Mouse (Mus musculus): Measurements from ENCODE around the gene Tab1.
A peak's percentile ranks its signal among the peaks of the same experiment; 100 is the strongest.

The Tab1 gene

GRCm38 (mm10) chr15:80137945-80138791 is 5.2 kb downstream of the Tab1 start:
- peak; percentile 34 for DNase-seq (ENCODE audit: low read depth)

- DNase-seq (ENCODE audit: low read depth): no peak
These were observed 7.4 kb downstream of the Tab1 start for GRCm38 (mm10) chr15:80140302-80140701.

DNA sequence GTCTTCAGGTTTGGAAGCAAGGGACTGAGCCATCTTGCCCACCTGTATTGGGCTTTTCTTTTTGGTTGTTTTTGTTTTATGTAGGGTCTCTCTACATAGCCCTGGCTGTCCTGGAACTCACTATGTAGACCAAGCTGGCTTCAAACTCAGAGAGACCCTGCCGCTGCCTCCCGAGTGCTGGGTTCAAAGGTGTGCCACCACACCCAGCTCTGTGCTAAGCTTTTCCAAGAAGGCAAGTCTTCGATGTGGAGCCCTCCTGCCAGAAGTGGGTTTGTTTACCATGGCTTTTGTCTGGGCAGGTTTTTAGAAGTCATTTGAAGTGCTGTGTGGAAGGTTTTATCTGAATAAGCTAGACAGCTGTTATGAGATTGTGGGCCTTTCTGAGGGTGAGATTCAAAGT is 8.0 kb downstream of the Tab1 start:
- DNase-seq (ENCODE audit: low read depth): no peak

- DNase-seq (ENCODE audit: low read depth): no peak
These were observed 9.2 kb downstream of the Tab1 start for GRCm38 (mm10) chr15:80142130-80142529.

GRCm38 (mm10) chr15:80143760-80144159 is 10.8 kb downstream of the Tab1 start:
- no peak for DNase-seq (ENCODE audit: low read depth)

DNA sequence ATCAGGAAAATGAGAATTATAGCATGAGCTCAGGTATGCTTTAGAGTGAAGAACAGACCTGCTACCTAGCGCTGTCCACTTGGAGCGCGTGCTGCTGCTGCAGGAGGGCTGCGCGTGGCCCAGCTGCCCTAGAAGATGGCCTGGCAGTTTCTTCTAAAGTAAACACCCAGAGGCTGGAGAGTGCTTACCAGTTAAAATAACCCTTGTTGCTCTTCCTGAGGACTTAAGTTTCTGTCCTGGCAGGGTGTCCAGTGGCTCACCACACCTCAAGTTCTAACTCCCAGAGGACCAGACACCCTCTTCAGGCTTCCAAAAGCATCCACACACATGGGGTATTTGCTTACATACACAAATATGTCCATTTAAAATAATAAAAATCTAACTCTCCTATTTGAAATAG is 12.5 kb downstream of the Tab1 start:
- DNase-seq (ENCODE audit: low read depth): no peak

DNA sequence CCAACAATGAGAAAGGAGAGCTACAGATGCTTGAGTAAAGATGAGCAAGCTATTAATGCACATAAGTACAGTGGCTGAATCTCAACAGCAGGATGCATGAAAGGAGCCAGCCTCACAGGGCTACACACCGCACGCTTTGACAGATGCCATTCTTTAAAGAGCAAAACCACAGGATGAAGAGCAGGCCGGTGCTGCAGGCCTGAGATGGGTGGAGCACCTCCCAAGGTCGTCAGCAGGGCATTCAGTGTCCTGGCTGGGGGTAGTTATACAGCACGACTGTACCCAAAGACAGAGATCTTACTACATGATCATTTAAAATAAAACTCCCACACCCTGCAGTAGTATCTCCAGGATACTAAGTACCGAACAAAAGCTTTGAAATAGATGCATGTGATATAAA is 13.2 kb downstream of the Tab1 start:
- DNase-seq (ENCODE audit: low read depth): no peak

DNA sequence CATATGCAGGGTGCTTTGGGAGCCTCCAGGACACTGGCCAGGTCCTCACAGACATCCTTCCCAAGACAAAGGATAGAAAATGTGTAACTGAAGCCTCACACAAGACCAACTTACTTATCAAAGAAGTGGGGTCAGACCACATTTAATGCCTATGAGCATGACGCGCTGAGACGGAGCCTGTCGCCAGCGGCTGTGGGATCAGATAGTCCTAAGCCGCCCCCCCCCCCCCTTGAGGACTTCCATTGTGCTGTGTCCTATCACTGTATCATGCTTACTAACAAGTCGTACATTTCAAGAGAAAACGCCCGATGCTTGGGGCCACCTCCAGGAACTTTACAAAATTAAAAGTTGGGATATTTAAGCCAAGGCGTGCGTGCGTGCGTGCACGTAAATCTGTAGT is 14.2 kb downstream of the Tab1 start:
- DNase-seq (ENCODE audit: low read depth): no peak

GRCm38 (mm10) chr15:80147511-80147910 is 14.6 kb downstream of the Tab1 start:
- DNase-seq (ENCODE audit: low read depth): no peak

GRCm38 (mm10) chr15:80148565-80148964 is 15.6 kb downstream of the Tab1 start:
- DNase-seq (ENCODE audit: low read depth): no peak

GRCm38 (mm10) chr15:80149517-80149916 is 16.6 kb downstream of the Tab1 start:
- no peak for DNase-seq (ENCODE audit: low read depth)

DNA sequence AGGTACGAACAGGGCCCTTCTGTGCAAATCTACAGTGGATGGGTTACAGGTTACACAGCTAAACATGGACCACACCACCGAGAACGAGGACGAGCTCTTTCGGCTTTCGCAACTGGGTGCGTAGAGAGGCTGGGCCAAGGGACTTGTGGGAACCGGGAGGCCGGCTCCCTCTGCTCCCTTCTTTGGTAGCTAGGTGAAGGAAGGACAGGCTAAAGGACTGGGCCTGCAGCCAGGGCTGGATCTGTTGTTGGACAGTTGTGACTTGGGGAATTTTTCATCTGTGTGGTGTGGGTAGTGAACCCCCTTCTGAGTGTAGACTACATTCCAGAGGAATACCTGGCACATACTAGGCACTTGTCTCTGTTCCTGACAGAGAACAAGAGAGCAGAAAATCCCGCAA is 19.7 kb downstream of the Tab1 start:
- DNase-seq (ENCODE audit: low read depth): no peak

DNA sequence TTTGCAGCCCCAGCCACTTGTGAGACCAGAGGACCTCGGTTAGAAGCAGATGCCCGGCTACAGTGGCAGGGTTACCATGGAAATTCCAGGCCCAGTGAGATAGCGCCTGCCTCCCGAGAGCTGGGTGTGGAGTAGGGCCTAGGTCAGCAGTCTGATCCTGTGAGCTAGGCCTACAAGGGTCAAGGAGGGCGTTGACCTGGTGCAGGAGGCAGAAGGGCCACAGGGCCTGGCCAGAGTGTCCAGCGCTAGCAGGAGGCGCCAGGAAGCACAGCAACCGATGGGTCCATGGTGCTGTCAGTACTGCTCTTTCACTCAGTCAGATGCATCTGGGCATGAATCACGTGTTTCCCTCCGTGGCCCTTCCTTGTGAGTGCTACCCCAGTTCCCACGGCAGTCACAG is 20.8 kb downstream of the Tab1 start:
- no peak for DNase-seq (ENCODE audit: low read depth)

DNA sequence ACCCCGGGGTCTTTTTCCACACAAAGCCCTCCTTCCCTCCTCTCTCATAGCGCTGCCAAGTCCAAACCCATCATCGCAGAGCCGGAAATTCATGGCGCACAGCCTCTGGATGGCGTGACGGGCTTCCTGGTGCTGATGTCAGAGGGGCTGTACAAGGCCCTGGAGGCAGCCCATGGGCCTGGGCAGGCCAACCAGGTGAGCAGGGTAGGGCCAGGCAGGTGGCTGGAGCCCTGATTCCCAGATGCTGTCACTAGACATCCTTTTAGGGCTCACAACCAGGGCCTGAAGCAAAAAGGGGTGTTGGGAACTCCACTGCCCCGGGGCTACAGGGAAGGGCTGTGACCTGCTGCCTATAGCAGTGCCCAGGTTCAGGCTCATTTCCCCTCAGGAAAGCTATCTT is 22.8 kb downstream of the Tab1 start:
- no peak for DNase-seq (ENCODE audit: low read depth)

GRCm38 (mm10) chr15:80157197-80157943 is 24.4 kb downstream of the Tab1 start:
- DNase-seq (ENCODE audit: low read depth): no peak

DNA sequence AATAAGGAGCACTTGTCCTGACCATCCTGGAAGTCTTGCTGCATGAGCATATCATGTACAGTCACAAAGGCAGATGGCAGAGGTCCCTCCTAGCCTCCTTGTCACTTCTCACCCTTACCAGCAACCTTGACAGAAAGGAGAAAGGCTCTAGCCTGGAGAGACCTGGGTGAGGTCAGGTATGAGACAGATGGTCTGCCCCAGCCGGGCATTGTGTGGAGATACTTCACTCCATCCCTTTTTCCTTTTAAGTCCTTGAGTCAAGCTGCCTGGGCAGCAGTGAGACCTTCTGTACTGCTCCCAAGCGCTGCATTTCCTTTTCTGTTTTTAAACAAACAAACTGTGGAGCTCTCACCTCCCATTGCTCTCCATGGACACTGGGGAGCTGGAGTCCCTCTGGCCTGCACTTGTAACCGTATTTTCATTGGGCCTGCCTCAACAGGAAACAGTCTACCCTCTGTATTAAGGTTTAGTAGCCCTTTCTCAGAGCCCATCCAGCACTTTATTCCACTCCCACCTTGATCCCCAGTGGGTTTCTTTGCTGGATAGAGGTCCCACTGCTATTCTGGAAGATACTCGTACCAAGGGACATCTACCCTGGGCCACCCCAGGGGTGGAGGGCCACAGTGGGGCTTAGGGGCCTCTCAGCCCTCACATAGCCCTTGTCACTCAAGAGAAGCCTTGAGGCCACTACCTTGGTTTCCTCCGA is 25.2 kb downstream of the Tab1 start:
- DNase-seq (ENCODE audit: low read depth): no peak

DNA sequence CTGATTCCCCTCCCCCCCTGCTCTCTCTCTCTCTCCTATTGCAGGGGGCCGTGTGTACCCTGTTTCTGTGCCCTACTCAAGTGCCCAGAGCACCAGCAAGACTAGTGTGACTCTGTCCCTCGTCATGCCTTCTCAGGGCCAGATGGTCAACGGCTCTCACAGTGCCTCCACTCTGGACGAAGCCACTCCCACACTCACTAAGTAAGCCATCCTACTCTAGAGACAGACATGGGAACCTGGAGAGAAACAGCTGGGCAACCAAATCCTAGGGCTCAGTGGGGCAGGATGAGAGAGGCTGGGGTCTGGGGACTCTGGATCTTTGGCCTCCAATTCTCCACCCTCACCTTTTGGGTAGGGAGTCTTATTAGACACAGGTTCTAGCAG is 25.8 kb downstream of the Tab1 start:
- DNase-seq (ENCODE audit: low read depth): no peak

DNA sequence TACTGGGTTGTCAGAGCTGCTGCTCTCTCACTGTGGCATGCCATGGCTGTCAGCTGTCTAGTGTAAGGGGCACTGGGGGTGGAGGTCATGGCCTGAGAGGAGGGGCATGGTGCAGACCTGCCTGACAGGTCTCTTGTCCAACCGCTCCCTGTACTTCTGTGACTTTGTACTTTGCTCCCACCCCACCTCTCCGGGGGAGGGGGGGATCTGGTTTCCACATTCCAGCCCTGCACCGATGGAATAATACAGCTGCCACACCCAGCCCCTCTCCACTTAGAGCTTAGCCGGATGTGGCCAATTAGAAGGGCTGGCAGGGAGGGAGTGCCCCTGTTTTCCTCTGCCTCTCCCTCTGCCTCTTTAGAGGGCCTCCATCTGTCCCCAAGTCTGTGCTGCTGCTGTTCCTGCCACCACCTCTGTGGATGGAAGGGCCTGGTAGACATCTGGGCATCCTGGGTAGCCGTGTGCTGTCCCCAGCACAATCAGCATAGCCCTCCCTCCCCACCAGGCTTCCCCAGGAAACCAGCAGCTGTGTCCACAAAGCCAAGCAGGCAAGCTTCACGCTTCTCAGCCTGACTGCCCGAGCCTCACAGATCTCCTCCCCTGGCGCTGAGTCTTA is 26.5 kb downstream of the Tab1 start:
- DNase-seq (ENCODE audit: low read depth): no peak

DNA sequence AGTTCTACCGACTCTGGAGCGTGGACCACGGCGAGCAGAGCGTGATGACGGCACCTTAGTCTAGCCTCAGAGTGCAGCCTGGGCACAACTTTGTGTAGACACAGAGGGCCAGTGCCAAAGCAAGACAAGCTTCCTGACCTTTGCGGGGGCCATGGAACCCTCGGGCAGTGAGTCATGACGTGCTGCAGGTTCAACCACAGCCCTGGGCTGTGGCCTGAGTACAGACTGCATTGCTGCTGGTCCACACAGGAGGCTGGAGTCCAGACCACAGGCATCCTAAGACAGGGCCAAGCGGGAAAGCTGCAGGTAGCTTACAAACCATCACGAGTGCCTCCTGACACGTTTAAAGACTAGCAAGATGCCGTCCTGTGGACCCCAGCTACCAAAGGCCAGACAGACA is 27.3 kb downstream of the Tab1 start:
- no peak for DNase-seq (ENCODE audit: low read depth)

DNA sequence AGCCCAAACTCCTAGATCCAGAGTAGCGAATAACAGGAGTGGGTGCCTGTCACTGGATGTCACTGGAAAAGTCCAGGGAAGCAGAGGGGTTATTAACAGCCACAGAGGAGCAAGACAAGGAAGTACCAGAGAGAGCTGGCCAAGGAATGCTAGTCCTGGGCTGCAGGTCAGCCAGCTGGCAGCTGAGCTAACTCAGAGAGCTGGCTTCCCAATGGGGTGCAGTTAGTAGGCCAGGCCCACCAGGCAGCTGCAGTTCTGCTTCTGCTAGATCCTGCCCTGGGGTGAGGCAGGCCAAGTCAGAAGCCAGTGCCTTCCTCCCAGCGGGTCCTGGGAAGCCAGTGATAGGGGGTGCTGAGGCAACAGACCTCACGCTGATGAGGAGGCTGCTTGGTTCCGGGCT is 27.8 kb downstream of the Tab1 start:
- DNase-seq (ENCODE audit: low read depth): no peak

- no peak for DNase-seq (ENCODE audit: low read depth)
These were observed 28.3 kb downstream of the Tab1 start for GRCm38 (mm10) chr15:80161199-80161598.

DNA sequence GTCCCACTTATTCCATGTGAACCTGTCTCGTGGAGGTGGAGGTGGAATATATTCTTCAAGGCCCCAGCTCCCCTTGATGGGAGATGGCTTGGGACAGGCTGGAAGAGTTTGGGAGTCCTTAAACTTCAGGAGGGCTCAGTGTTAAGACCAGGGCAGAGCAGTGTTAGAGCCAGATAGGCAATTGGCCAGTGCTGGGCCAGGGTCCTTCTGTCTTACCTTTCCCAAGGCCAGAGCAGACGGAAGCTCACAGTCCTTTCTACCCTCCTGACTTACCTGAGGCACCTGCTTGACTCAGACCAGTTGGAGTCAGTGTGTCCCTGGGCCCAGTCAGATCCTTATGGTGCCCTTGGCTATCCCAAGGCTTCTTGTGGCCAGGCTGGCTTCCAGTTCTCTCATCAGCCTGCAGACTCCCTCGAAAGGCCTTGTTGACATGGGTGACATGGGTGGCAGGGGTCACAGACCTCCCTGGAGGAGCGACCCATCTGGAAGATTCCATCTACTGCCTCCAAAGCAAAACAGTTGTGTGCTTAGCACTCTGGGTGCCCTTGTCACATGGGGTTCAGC is 29.6 kb downstream of the Tab1 start:
- DNase-seq (ENCODE audit: low read depth): no peak
